Mouse (Mus musculus) cerebellum, adult 18-20 months (tissue): ENCODE data around the gene Commd8.
A peak's percentile ranks its signal among the peaks of the same experiment; 100 is the strongest.

Source experiments
- DNase-seq, 2 experiments: peaks; one replicate each; pipeline ENCODE4 v3.0.0; 2021

Gene Commd8

DNA sequence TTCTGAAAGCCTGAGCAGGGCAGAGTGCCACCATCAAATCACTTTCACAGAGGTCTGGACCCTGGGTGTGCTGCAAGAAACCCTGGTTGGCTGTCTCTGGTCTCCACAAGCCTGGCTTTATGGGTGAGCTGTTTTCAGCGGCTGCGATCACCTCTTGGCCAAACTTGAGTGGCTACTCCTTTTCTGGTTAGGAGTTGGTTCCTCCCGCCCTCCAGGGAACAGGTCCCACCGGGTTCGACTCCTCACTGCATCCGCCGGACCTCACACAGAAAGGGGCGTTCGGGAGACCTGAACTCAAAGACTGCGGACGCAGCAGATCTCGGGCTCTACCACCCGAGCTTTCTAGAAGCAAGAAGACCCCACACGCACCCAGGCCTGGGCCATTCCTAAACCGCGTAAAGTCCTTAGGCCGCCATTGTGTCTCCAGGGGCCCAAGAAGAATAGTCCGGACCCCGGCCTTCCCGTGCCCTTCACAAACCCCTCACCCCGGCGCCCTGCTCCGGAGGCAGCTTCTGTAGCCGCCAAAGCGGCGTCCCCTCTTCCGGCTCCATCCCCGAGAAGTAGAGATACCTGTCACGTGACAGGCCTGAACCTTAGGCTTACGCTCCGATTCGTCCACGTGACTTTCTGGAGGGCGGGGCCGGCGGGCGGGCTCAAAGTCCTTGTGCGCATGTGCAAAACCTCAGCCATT, at the start of gene Commd8:
Gene Commd8, minus strand, starts transcription at position 596 of the 691 bp plus-strand sequence.
- peak; percentile 92 to 93 for DNase-seq

GRCm38 (mm10) chr5:72211741-72212140, 43.8 kb upstream of the Commd8 start:
- DNase-seq, result no peak

GRCm38 (mm10) chr5:72210812-72211139, 42.8 kb upstream of the Commd8 start:
- DNase-seq, result no peak

DNA sequence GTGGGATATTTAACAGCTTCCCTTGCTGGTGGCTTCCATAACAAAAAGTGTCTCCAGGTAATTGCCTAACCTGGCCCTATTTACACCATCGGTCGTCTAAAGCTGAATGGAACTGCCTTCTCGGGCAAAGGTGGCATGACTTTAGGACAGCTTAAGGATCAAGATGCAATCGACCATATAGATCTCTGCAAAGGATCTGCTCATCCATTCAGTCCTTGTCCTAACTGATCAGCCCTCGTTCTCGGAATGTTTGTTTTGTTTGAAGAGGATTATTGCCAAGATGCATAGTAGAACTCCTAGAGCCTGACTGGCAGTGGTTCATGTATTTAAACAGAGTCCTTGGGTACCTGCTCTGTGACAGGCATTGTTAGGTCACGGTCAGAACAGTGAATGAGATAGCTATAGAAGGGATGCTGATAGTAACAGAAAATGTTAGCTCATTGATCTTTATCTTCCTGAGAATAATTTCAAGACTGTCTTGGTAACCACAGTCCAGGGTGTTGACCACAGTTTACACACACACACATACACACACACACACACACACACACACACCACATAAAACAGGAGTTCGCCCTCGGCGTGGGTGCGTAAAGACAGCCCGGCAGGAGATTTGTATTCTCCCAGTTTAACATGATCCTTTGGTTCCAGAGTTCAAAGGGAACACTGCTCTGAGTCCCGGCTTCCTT, 42.3 kb upstream of the Commd8 start:
- no peak for DNase-seq

GRCm38 (mm10) chr5:72208515-72208914, 40.5 kb upstream of the Commd8 start:
- DNase-seq, result no peak

GRCm38 (mm10) chr5:72205271-72205670, 37.3 kb upstream of the Commd8 start:
- DNase-seq, result no peak

- DNase-seq, result no peak
Measured at GRCm38 (mm10) chr5:72204507-72204906, 36.5 kb upstream of the Commd8 start.

- no peak for DNase-seq
Measured at GRCm38 (mm10) chr5:72203734-72204073, 35.7 kb upstream of the Commd8 start.

DNA sequence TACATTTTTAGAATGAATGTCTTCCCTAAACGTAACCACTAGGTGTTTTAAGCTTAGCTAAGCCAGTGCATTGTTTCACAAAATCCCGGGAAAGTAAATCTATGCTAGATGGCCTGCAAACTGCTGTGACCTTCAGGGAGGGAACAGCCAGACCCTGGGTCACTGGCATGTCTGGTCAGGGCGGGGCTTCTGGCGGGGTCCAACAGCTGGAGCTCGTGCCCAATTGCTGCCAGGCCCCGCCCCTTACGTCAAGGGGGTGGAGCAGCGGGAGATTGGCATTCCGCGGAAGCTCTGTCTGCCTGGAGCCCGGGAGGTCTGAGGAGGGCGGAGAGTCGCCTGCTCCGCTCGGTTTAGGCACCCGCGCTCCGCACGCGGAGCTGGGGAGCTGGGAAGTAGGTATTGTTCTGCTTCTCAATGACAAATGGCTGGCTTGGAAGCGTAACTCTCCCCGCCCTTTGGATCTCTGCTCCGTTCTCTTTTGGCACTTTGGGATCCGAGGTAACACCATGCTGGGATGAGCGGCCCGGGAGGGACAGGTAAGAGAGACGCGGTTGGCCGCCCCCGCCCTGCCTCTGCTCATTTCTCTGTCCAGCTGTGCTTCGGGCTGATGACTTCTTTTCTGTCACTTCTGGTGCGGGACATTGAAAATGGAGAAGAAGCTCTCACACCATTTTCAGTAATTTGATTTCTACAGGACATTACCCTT, 35.2 kb upstream of the Commd8 start:
- DNase-seq, result peak; percentile 54 to 57

- no peak for DNase-seq
Measured at GRCm38 (mm10) chr5:72202016-72202415, 34.0 kb upstream of the Commd8 start.

GRCm38 (mm10) chr5:72201600-72201999, 33.6 kb upstream of the Commd8 start:
- no peak for DNase-seq

DNA sequence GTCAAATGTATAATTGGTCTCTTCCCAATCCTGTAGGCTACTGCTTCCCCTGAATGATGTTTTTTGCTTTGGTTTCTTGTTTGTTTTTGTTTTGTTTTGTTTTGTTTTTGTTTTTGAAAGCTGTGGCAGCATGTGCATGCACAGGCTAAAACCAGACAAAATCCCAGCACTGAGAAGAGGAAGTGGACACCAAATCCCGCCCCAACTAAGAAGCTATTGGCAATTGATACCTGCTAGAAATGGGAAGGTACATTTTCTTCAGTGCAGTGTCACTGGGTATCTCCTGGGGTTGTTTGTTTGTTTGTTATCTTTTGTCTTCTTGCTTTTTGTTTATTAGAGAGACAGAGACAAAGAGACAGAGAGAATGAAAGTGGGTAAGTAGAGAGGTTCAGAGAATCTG, 27.5 kb upstream of the Commd8 start:
- no peak for DNase-seq

DNA sequence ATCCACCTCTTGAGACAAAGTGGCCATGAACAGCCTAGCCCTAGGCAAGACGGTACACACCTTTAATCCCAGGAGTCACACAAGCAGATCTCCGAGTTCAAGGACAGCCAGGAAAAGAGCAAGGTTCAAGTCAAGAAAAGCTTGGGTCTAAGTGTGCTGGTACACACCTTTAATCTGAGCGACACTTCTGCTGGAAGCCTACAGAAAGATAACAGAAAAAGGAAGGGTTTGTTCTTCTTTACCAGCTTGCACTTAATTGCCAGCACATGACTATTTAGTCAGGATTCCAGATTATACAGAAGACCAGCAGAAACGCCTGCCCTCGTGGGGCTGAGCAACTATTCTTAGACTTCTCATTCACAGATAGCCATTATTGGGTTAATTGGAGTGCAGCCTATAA, 23.9 kb upstream of the Commd8 start:
- DNase-seq, result no peak

DNA sequence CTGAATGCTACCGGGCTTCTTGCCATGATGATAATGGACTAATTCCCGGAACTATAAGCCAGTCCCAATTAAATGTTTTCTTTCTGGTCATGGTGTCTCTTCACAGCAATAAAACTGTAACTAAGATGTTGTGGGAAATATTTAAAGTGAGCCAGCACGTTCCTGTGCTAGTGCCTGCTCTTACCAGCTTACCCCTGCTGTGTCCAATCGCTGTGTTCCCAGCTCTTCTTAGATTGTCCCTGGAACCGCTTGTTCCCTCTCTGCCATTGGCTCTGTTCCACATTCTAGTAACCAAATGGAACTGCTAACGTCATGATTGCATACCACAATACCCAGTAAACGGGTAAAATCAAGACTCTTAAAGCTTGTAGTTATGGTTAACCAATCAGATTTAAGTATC, 23.2 kb upstream of the Commd8 start:
- no peak for DNase-seq

GRCm38 (mm10) chr5:72184437-72185100, 16.6 kb upstream of the Commd8 start:
- DNase-seq, result no peak

- no peak for DNase-seq
Measured at GRCm38 (mm10) chr5:72183929-72184328, 15.9 kb upstream of the Commd8 start.

DNA sequence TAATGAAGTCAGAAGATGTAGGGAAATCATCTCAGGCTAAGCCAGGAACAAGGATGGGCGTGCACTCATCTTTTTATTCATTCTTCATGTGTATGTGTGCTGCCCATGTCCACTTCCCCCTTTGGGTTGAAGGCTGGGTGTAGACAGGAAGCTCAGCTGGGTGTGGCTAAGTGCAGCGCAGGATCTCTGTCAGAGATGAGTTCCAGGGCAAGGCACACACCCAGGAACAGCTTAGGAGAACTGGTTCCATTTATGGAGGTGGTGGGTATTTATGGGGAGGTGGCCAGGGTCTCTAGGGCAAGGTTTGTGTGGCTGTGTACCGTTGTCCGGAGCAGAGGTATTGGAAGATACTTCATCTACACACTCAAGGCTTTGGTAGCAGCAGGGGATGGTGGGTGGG, 14.8 kb upstream of the Commd8 start:
- DNase-seq, result no peak

- DNase-seq, result no peak
Measured at GRCm38 (mm10) chr5:72181194-72181593, 13.2 kb upstream of the Commd8 start.

- no peak for DNase-seq
Measured at GRCm38 (mm10) chr5:72175530-72175929, 7.5 kb upstream of the Commd8 start.

DNA sequence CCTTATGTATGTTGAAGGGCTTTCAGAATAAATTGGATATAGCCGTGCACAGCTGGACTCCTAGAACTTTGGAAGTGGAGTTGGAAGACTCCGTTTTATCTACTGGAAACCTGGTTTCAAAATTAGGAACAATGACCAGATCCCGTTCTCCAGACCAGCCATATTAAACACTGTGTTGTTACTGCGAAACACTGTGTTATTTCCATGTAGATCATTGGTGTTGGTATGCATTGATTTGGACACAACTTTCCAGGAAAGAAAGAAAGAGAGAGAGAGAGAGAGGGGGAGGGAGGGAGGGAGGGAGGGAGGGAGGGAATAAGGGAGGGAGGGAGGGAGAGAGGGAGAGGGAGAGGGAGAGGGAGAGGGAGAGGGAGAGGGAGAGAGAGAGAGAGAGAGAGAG, 7.1 kb upstream of the Commd8 start:
- no peak for DNase-seq

GRCm38 (mm10) chr5:72173521-72173920, 5.5 kb upstream of the Commd8 start:
- DNase-seq, result no peak

- peak; percentile 10 to 18 for DNase-seq
Measured at GRCm38 (mm10) chr5:72172675-72173074, 4.7 kb upstream of the Commd8 start.

DNA sequence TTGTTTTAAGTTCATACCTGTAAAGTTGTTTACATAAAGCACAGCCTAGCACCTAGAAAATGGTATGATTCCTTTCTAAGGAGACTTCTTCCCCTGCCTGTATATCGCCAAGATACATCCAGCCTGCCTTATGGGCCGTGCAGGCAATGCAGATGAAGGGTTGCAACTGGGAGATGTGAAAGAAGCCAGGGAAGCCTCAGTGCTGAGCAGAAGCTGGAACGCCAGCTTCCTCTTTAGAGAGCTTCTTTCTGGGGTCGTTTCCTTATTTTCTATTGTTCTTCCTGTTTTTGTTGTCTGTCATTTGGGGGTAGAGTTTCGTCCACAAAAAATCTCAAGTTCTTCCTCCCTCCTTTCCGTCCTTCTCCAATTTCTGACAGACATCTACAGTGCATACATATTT, 2.1 kb upstream of the Commd8 start:
- no peak for DNase-seq

- DNase-seq, result no peak
Measured at GRCm38 (mm10) chr5:72168285-72168621, 264 bp upstream of the Commd8 start.
